In genomic region chr5:146340037-146340436, GRCm38 (mm10) we compare ENCODE assay signal across 27 mouse cellular contexts. TPM values are rescaled to one million over a fixed set of nuclear protein-coding genes. Genes with fewer than 3 reads are reported as not detected.
DNase-seq lines count a peak whose midpoint lies in the region; ATAC-seq and TF ChIP-seq lines count a peak whose summit lies in the region.
"Had no signal": no experiment of that assay in that cellular context is flagged by ENCODE, and none has a peak within 500 bp of the region (broad histone marks: within the 10 kb centered on the region; RNA-seq: fewer than 3 reads in every experiment).

No protein-coding gene starts in this region.

- H3K27me3 ChIP-seq in liver, embryonic 11.5 days (replicated peaks; ENCODE audit: control insufficient read depth, insufficient read depth, low read length) = no peaks in the 10 kb centered on the region
- peaks cover 2% of the 10 kb centered on the region; the same call in 1 of the 2 replicates for H3K27me3 ChIP-seq in liver, embryonic 12.5 days (replicated peaks)
- H3K27me3 ChIP-seq in liver, embryonic 14.5 days (ENCODE audit: control insufficient read depth, insufficient read depth, low read length) = no peaks in the 10 kb centered on the region
- H3K27me3 ChIP-seq in liver, postnatal 0 days (ENCODE audit: insufficient read depth, low read length) = no peaks in the 10 kb centered on the region
- H3K27me3 ChIP-seq: embryonic facial prominence, embryonic 12.5 days; embryonic facial prominence, embryonic 15.5 days; forebrain, embryonic 15.5 days; heart, embryonic 12.5 days; heart, embryonic 15.5 days had no signal

- H3K36me3 ChIP-seq in liver, embryonic 11.5 days (ENCODE audit: control insufficient read depth, insufficient read depth, low read length) = no peaks in the 10 kb centered on the region
- H3K36me3 ChIP-seq in liver, embryonic 12.5 days = no peaks in the 10 kb centered on the region
- H3K36me3 ChIP-seq in liver, embryonic 14.5 days (replicated peaks; ENCODE audit: control insufficient read depth, insufficient read depth, low read depth) = no peaks in the 10 kb centered on the region
- H3K36me3 ChIP-seq in liver, postnatal 0 days (replicated peaks; ENCODE audit: insufficient read depth, low read length) = no peaks in the 10 kb centered on the region
- H3K36me3 ChIP-seq: embryonic facial prominence, embryonic 12.5 days; embryonic facial prominence, embryonic 15.5 days; forebrain, embryonic 15.5 days; heart, embryonic 12.5 days; heart, embryonic 15.5 days had no signal

- TF ChIP-seq EP300 in liver, embryonic 14.5 days (IDR thresholded peaks at IDR 0.05; ENCODE audit: low read depth) = no peak
- TF ChIP-seq EP300 in liver, postnatal 0 days (IDR thresholded peaks at IDR 0.05; ENCODE audit: low read depth) = no peak

- TF ChIP-seq CTCF in liver, embryonic 14.5 days (IDR thresholded peaks at IDR 0.05; ENCODE audit: low read depth) = no peak
- no peak for TF ChIP-seq CTCF in liver, postnatal 0 days (IDR thresholded peaks at IDR 0.05; ENCODE audit: low read depth)

- peak; percentile 19 for DNase-seq in liver
- no peak for DNase-seq in liver, embryonic 11.5 days (ENCODE audit: low spot score)
- no peak for DNase-seq in liver, embryonic 14.5 days (ENCODE audit: low read depth in 3 of 3, low spot score in 3 of 3)
- DNase-seq in liver, postnatal 0 days = no peak
- DNase-seq in spleen, postnatal 36 days (ENCODE audit: low spot score in 2 of 2) = no peak
- DNase-seq in right cerebral cortex, postnatal 25 days = no peak
- DNase-seq: adrenal gland, adult 2 months; adrenal gland, postnatal 14 days; cerebellum, adult 11 months; cerebellum, adult 2 months; cerebellum, adult 9-11 months; cerebellum, postnatal 25 days; gastrocnemius, postnatal 10 days; gastrocnemius, postnatal 36 days; heart, postnatal 10 days; heart, postnatal 4 days had no signal

- H3K4me3 ChIP-seq in liver, embryonic 11.5 days (ENCODE audit: low read depth, low read length) = no peak overlapping the region
- no peak overlapping the region for H3K4me3 ChIP-seq in liver, embryonic 12.5 days
- no peak overlapping the region for H3K4me3 ChIP-seq in liver, embryonic 14.5 days (ENCODE audit: insufficient read depth in 1 of 2, low read depth in 2 of 2, low read length in 2 of 2)
- no peak overlapping the region for H3K4me3 ChIP-seq in liver, postnatal 0 days (ENCODE audit: low read depth, low read length)
- H3K4me3 ChIP-seq: embryonic facial prominence, embryonic 12.5 days; embryonic facial prominence, embryonic 15.5 days; forebrain, embryonic 15.5 days; heart, embryonic 12.5 days; heart, embryonic 15.5 days had no signal

- no peaks in the 10 kb centered on the region for H3K4me1 ChIP-seq in liver, embryonic 11.5 days (replicated peaks; ENCODE audit: control insufficient read depth, insufficient read depth, low read length)
- peaks cover 9% of the 10 kb centered on the region; the same call in 1 of the 2 replicates for H3K4me1 ChIP-seq in liver, embryonic 12.5 days
- H3K4me1 ChIP-seq in liver, embryonic 14.5 days (replicated peaks; ENCODE audit: control insufficient read depth in 2 of 2, insufficient read depth in 2 of 2, low read length in 1 of 2) = no peaks in the 10 kb centered on the region; a peak in 1 of 4 replicates
- no peaks in the 10 kb centered on the region for H3K4me1 ChIP-seq in liver, postnatal 0 days (ENCODE audit: insufficient read depth)
- H3K4me1 ChIP-seq: embryonic facial prominence, embryonic 12.5 days; embryonic facial prominence, embryonic 15.5 days; forebrain, embryonic 15.5 days; heart, embryonic 12.5 days; heart, embryonic 15.5 days had no signal

- no peak overlapping the region for H3K9ac ChIP-seq in liver, embryonic 11.5 days (ENCODE audit: low read depth, low read length)
- H3K9ac ChIP-seq in liver, embryonic 12.5 days = no peak overlapping the region
- H3K9ac ChIP-seq in liver, embryonic 14.5 days (replicated peaks) = no peak overlapping the region
- no peak overlapping the region for H3K9ac ChIP-seq in liver, postnatal 0 days (replicated peaks)
- H3K9ac ChIP-seq: embryonic facial prominence, embryonic 12.5 days; embryonic facial prominence, embryonic 15.5 days; forebrain, embryonic 15.5 days; heart, embryonic 12.5 days; heart, embryonic 15.5 days; hindbrain, embryonic 14.5 days had no signal

- ATAC-seq in liver, embryonic 11.5 days (replicated peaks; ENCODE audit: low FRiP score) = no peak
- ATAC-seq in liver, embryonic 12.5 days = peak; percentile 77
- peak; percentile 74 for ATAC-seq in liver, embryonic 14.5 days (ENCODE audit: insufficient read depth)
- 0 out of 2 replicates have a peak, but pooled peaks have one; percentile 38 for ATAC-seq in liver, postnatal 0 days
- ATAC-seq: CD4-positive, CD25-positive, alpha-beta regulatory T cell, adult 4 months; forebrain, embryonic 15.5 days; hindbrain, postnatal 0 days; inflammation-experienced regulatory T-cells, adult 6 months had no signal

- WGBS in liver, embryonic 11.5 days = 77% methylated on average over 4 of the region's 4 CpGs
- 59% methylated on average over 4 of the region's 4 CpGs for WGBS in liver, embryonic 12.5 days (ENCODE audit: insufficient replicate concordance)
- WGBS in liver, embryonic 14.5 days (ENCODE audit: insufficient replicate concordance) = 63% methylated on average over 4 of the region's 4 CpGs
- 71% methylated on average over 4 of the region's 4 CpGs for WGBS in liver, postnatal 0 days (ENCODE audit: insufficient replicate concordance)

- H3K9me3 ChIP-seq in liver, embryonic 11.5 days (ENCODE audit: control insufficient read depth, low read length) = no peaks in the 10 kb centered on the region
- H3K9me3 ChIP-seq in liver, embryonic 12.5 days (replicated peaks) = peaks cover 5% of the 10 kb centered on the region; the same call in 1 of the 2 replicates
- no peaks in the 10 kb centered on the region for H3K9me3 ChIP-seq in liver, embryonic 14.5 days (ENCODE audit: control insufficient read depth, low read length)
- no peaks in the 10 kb centered on the region for H3K9me3 ChIP-seq in liver, postnatal 0 days (ENCODE audit: low read length)
- H3K9me3 ChIP-seq: embryonic facial prominence, embryonic 12.5 days; embryonic facial prominence, embryonic 15.5 days; forebrain, embryonic 15.5 days; heart, embryonic 12.5 days; heart, embryonic 15.5 days had no signal

- no peak overlapping the region for H3K4me2 ChIP-seq in liver, embryonic 11.5 days
- H3K4me2 ChIP-seq in liver, embryonic 12.5 days = peak overlapping the region; percentile 26; the same call in 1 of the 2 replicates
- peak overlapping the region; percentile 24 for H3K4me2 ChIP-seq in liver, embryonic 14.5 days (ENCODE audit: low read depth)
- H3K4me2 ChIP-seq in liver, postnatal 0 days (ENCODE audit: low read depth, low read length) = no peak overlapping the region
- H3K4me2 ChIP-seq: embryonic facial prominence, embryonic 12.5 days; embryonic facial prominence, embryonic 15.5 days; forebrain, embryonic 15.5 days; heart, embryonic 12.5 days; heart, embryonic 15.5 days; hindbrain, embryonic 14.5 days had no signal

- H3K27ac ChIP-seq in liver, embryonic 11.5 days (ENCODE audit: low read depth, low read length) = no peak overlapping the region
- no peak overlapping the region for H3K27ac ChIP-seq in liver, embryonic 12.5 days
- no peak overlapping the region for H3K27ac ChIP-seq in liver, embryonic 14.5 days
- H3K27ac ChIP-seq in liver, postnatal 0 days (ENCODE audit: low read depth) = no peak overlapping the region
- H3K27ac ChIP-seq: embryonic facial prominence, embryonic 12.5 days; embryonic facial prominence, embryonic 15.5 days; forebrain, embryonic 15.5 days; heart, embryonic 15.5 days; hindbrain, embryonic 14.5 days; hindbrain, postnatal 0 days had no signal

RNA-seq across cellular contexts. Expression of gene Wasf3, which starts 44.7 kb away (rescaled TPM):
- polyA plus RNA-seq in liver, embryonic 11.5 days (2014; fragmentation: Nextera tagmentation; extraction: Ambion mirVana) = 0.18 and 0.40 TPM in 2 replicates
- polyA plus RNA-seq in liver, embryonic 12.5 days (2016; fragmentation: Nextera tagmentation; extraction: Ambion mirVana) = 0.13 and 0.19 TPM in 2 replicates
- 0.06 and 0.07 TPM in 2 replicates for polyA plus RNA-seq in liver, embryonic 14.5 days (2012; rRNA removed)
- 0.04 TPM in 2 replicates for polyA plus RNA-seq in liver, embryonic 14.5 days (2014; fragmentation: Nextera tagmentation; extraction: Ambion mirVana)
- not detected in 2 replicates for polyA plus RNA-seq in liver, postnatal 0 days (2015; fragmentation: Nextera tagmentation; extraction: Ambion mirVana)
- polyA plus RNA-seq: C2C12; CD4-positive, CD25-positive, alpha-beta regulatory T cell, adult 4 months; inflammation-experienced regulatory T-cells, adult 6 months had no signal

Comparison
In these comparisons a context has a peak if more than half of its experiments do, and no peak if none do; other contexts are left out.
1. H3K4me2 ChIP-seq: peak in liver, embryonic 12.5 days (single experiment) and liver, embryonic 14.5 days (single experiment); none in liver, embryonic 11.5 days (single experiment) and liver, postnatal 0 days (single experiment).